Mouse (Mus musculus) liver, embryonic 16.5 days (tissue): ENCODE results near the gene Slc1a7. TPM values are rescaled to one million over a fixed set of nuclear protein-coding genes. Genes with fewer than 3 reads are reported as not detected.

Source experiments
- ATAC-seq: fragments of 200-750 bp; cut with Nextera tagmentation; 2 replicates; pipeline ENCODE4 v1.8.0; 2017; ENCODE audit warnings: low read depth, mild to moderate bottlenecking, moderate number of reproducible peaks, moderate library complexity
- H3K27ac ChIP-seq: fragments of 300-500 bp; sonication (generic); 2 replicates; pipeline ENCODE4 v1.5.1; 2014; ENCODE audit warnings: mild to moderate bottlenecking, low read length
- H3K27me3 ChIP-seq: fragments of 300-500 bp; sonication (generic); 2 replicates; pipeline ENCODE4 v1.6.1; 2014; ENCODE audit warnings: low read depth, low read length, mixed read lengths; ENCODE audit not compliant: control insufficient read depth, insufficient read depth
- H3K36me3 ChIP-seq: fragments of 300-500 bp; sonication (generic); 2 replicates; pipeline ENCODE4 v1.6.1; 2014; ENCODE audit warnings: mild to moderate bottlenecking; ENCODE audit not compliant: control insufficient read depth, insufficient read depth
- H3K4me1 ChIP-seq: fragments of 300-500 bp; sonication (generic); 2 replicates; pipeline ENCODE4 v1.6.1; 2014; ENCODE audit warnings: low read depth, low read length, mixed read lengths; ENCODE audit not compliant: control insufficient read depth
- H3K4me2 ChIP-seq: fragments of 300-500 bp; sonication (generic); 2 replicates; pipeline ENCODE4 v1.6.1; 2014; ENCODE audit warnings: low read depth, low read length, mixed read lengths
- H3K4me3 ChIP-seq: fragments of 300-500 bp; sonication (generic); 2 replicates; pipeline ENCODE4 v1.5.1; 2014; ENCODE audit warnings: low read depth, mild to moderate bottlenecking, low read length
- H3K9ac ChIP-seq: fragments of 300-500 bp; sonication (generic); 2 replicates; pipeline ENCODE4 v1.6.1; 2014; ENCODE audit warnings: low read depth, low read length
- H3K9me3 ChIP-seq: fragments of 300-500 bp; sonication (generic); replicated peaks from 2 replicates; pipeline ENCODE4 v1.6.1; 2016; ENCODE audit warnings: low read length; ENCODE audit not compliant: control insufficient read depth
- whole genome bisulfite sequencing: fragments of 180-500 bp; shearing (Covaris S2); extraction: QIAGEN DNeasy Blood & Tissue Kit; methylation state at CpG from one replicate; pipeline ENCODE4 v1.1.7; 2014; ENCODE audit not compliant: insufficient replicate concordance; 5-methylcytosine and 5-hydroxymethylcytosine counted together
- polyA plus RNA-seq: library from polyadenylated mRNA; unstranded; fragments of >200 nt; fragmentation: Nextera tagmentation; extraction: Ambion mirVana; gene quantifications from 2 replicates; pipeline ENCODE4 v1.2.1, GENCODE M21; 2015

Slc1a7 gene
- polyA plus RNA-seq, 1 experiment from 2014 or later = not detected

DNA sequence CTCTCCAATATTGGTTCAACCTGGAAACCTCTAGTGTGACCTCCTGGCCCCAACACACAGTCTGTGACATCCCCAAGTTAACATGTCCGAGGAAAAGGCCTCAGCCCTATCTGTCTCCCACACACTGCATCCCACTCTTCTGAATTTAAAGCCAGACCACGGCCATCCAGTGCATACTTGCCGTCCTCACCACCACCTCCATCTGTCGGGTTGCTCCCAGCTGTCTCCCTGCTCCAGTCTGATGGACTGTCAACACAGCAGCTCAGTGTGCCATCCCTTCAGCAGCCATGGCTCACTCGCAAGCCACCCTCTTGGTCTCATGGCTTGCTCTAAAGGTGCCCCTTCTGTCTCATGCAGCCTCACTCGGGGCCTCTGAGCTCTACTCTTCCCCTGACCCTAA is 27.6 kb downstream of the Slc1a7 start:
- no peaks in the 10 kb centered on the region for H3K36me3 ChIP-seq
- no peaks in the 10 kb centered on the region for H3K4me1 ChIP-seq
- no peak overlapping the region for H3K9ac ChIP-seq
- H3K9me3 ChIP-seq = no peaks in the 10 kb centered on the region
- no peak overlapping the region for H3K27ac ChIP-seq
- H3K27me3 ChIP-seq = no peaks in the 10 kb centered on the region
- H3K4me2 ChIP-seq = no peak overlapping the region
- H3K4me3 ChIP-seq = no peak overlapping the region
- 49% methylated on average over 6 of the region's 6 CpGs for WGBS
- no peak for ATAC-seq

DNA sequence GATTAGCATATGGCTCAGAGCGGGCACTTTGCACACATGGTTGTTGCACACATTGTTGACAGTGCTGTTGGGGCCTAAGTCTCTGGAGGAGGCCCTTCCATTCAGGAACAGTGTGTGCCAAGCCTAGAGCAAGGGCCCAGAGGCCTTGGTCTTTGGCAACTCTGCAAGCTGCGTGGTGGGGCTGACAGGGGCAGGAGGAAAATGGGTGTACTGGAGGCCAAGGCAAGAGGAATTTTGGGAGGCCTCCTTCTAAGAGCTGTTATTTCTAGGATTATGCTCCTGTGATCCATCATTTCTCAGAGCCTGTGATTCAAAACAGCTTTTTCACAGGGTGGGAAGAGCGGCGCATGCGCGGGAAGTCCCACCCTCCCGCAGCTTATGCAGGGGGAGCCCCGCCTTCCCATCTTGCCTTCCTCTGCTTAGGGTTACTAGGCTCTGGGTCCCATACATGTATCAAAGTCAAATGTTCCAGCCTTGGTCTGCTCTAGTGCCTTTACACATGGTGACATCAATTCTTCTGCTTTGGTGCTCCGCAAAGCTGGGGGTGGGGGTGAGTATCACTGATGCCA is 28.4 kb downstream of the Slc1a7 start:
- WGBS = 82% methylated on average over 9 of the region's 9 CpGs
- no peak for ATAC-seq
- no peak overlapping the region for H3K4me3 ChIP-seq
- no peaks in the 10 kb centered on the region for H3K36me3 ChIP-seq
- H3K27ac ChIP-seq = no peak overlapping the region
- H3K27me3 ChIP-seq = no peaks in the 10 kb centered on the region
- no peaks in the 10 kb centered on the region for H3K4me1 ChIP-seq
- H3K4me2 ChIP-seq = no peak overlapping the region
- no peak overlapping the region for H3K9ac ChIP-seq
- H3K9me3 ChIP-seq = no peaks in the 10 kb centered on the region

DNA sequence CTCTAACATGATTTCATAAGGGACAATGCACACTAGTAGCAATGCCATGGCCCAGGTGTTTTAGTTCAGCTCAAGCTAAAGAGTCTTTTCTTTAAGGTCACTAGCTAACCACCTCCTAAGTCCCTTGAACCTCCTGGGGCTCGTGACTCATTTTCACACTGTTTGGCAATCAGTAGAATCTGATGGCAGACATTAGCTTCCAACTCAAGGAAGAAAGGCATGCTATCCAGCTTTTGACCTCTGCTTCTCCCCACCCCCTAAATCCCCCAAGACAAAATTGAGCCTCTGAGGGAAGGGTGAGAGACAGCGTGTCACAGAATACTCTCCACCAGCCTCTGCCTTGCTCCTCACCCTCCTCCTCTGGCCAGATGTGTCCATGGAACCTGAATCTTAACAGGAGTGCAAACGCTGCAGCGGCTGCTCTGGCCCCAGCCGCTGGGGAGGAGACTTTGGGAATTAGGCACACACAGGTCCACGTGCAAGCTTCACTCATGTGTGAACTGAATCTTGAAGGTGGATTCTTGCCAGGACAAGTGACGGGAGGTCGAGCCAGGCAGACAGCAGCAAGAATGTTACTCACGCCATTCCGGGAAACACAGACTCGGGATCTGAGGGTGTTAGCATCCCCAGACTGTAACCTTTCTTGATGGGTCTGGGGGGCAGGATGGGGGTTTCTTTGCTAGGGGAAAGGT is 30.7 kb downstream of the Slc1a7 start:
- ATAC-seq = no peak
- Histone ChIP-seq H3K9me3 (no peaks in the 10 kb centered on the region), H3K27me3 (no peaks in the 10 kb centered on the region), H3K4me2 (no peak overlapping the region), H3K27ac (no peak overlapping the region), H3K4me3 (no peak overlapping the region), H3K9ac (no peak overlapping the region), H3K4me1 (no peaks in the 10 kb centered on the region), H3K36me3 (no peaks in the 10 kb centered on the region)
- 50% methylated on average over 11 of the region's 11 CpGs for WGBS

DNA sequence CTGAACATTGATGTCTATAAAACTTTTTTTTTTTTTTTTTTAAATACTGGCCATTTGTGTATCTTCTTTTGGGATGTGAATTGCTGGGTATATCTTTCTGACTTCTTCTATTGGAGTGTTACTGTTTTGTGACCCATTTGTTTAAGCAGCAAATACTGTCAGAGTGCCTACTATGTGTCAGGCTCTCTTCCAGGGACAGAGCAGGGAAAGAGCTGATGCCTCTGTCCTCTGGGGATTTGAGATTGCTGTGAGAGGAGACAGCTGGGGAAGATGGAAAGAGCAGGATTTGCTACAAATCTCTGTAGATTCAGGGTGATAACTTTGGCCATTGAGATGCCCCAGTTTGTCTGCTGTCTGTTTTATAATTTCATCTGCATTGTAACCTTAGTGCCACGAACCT is 31.2 kb downstream of the Slc1a7 start:
- Histone ChIP-seq H3K27me3 (no peaks in the 10 kb centered on the region), H3K27ac (no peak overlapping the region), H3K4me2 (no peak overlapping the region), H3K36me3 (no peaks in the 10 kb centered on the region), H3K4me1 (no peaks in the 10 kb centered on the region), H3K4me3 (no peak overlapping the region), H3K9ac (no peak overlapping the region), H3K9me3 (no peaks in the 10 kb centered on the region)
- WGBS = 50% methylated on average over 1 of the region's 1 CpGs
- ATAC-seq = no peak

DNA sequence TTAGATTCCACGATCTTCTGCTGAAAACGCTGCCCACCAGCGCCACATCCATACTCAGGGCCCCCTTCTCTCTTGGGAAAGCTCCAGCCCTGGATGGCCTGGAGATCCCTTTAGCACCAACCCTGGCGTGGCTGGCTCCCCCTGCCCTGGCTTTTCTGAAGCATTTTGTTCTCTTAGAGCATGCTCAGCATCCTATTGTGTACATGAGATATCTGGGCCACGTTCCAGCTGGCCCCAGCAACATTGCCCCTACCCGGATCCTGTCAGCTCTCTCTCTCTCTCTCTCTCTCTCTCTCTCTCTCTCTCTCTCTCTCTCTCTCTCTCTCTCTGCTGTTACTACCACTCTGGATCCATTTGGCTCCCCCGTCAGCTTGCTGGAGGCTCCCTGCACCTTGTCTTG is 37.2 kb downstream of the Slc1a7 start:
- ATAC-seq = no peak
- H3K27me3 ChIP-seq = no peaks in the 10 kb centered on the region
- no peaks in the 10 kb centered on the region for H3K4me1 ChIP-seq
- no peak overlapping the region for H3K9ac ChIP-seq
- WGBS = 37% methylated on average over 7 of the region's 7 CpGs
- no peak overlapping the region for H3K27ac ChIP-seq
- no peaks in the 10 kb centered on the region for H3K36me3 ChIP-seq
- no peaks in the 10 kb centered on the region for H3K9me3 ChIP-seq
- no peak overlapping the region for H3K4me2 ChIP-seq
- H3K4me3 ChIP-seq = no peak overlapping the region

DNA sequence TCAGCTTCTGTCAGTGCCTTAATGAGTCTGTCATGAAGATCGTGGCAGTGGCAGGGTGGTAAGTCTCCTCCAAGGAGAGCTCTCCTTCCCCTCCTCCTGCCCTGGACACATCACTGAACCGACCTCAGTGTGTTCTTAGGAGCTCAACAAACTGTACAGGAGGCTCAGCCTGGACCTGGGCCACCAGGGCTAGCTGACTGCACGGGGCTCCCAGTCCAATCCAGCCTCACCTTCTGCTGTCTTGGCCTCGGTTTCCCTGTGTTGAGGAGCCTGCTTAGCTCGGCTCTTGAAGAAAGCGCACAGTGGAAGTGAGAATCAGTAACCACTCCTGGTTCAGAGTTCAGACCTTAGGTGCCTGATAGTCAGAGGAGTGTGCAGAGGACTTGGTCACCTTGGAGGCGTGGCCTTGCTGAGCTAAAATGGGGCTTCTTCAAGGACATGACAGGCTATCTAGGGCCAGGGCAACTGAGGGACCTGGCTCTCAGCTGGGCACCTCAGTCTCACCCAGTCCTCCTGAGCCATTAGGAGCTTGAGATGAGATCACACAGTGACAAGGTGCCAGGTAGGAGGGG is 39.5 kb downstream of the Slc1a7 start:
- Histone ChIP-seq H3K27me3 (no peaks in the 10 kb centered on the region), H3K4me2 (no peak overlapping the region), H3K4me1 (no peaks in the 10 kb centered on the region), H3K27ac (no peak overlapping the region), H3K36me3 (no peaks in the 10 kb centered on the region), H3K9me3 (no peaks in the 10 kb centered on the region), H3K9ac (no peak overlapping the region), H3K4me3 (no peak overlapping the region)
- 56% methylated on average over 7 of the region's 7 CpGs for WGBS
- no peak for ATAC-seq

DNA sequence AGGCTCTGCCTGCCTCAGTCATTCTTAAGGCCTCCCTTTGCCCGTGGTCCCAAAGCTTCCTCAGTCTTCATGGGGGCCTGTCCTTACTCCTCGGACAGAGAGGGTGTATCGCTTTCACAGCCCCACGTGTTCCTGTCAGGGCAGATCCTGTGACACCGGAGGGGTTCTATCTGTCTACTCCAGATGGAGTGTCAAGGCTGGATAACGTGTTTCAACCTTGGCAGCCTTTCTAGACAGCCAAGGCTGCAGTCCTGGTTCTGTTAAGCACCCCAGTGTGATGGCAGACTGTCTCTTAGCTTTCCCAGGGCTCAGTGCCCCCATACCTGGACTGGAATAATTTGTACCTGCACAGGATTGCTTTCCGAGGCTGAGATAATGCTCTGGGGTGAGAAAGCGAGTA is 40.4 kb downstream of the Slc1a7 start:
- Histone ChIP-seq H3K4me3 (no peak overlapping the region), H3K9ac (no peak overlapping the region), H3K4me2 (no peak overlapping the region), H3K27ac (no peak overlapping the region), H3K27me3 (no peaks in the 10 kb centered on the region), H3K4me1 (no peaks in the 10 kb centered on the region), H3K36me3 (no peaks in the 10 kb centered on the region), H3K9me3 (no peaks in the 10 kb centered on the region)
- WGBS = 41% methylated on average over 8 of the region's 8 CpGs
- ATAC-seq = peak; percentile 24; the same call in 1 of the 2 replicates

DNA sequence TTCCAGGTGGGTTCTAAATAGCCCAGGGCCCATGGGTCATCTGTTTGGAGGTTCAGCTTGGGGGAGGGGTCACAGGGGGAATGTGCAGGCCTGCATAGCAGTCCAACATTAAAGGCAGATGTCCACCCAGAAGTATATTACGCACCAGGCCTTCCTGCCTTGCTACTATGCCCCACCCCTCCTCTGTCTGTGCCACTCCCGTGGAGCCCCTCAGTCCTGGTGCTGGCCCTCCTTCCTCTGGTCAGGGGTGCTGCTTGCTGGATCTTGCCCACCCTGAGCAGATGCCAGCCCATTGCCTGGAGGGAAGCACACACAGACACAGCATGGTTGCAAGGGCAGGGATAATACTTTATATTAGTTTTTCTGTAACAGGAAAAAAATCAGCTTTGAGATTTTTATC is 46.3 kb downstream of the Slc1a7 start:
- no peak overlapping the region for H3K4me3 ChIP-seq
- no peaks in the 10 kb centered on the region for H3K4me1 ChIP-seq
- no peak overlapping the region for H3K4me2 ChIP-seq
- no peak overlapping the region for H3K27ac ChIP-seq
- no peak for ATAC-seq
- no peak overlapping the region for H3K9ac ChIP-seq
- H3K9me3 ChIP-seq = no peaks in the 10 kb centered on the region
- H3K36me3 ChIP-seq = no peaks in the 10 kb centered on the region
- H3K27me3 ChIP-seq = no peaks in the 10 kb centered on the region
- 53% methylated on average over 2 of the region's 2 CpGs for WGBS

DNA sequence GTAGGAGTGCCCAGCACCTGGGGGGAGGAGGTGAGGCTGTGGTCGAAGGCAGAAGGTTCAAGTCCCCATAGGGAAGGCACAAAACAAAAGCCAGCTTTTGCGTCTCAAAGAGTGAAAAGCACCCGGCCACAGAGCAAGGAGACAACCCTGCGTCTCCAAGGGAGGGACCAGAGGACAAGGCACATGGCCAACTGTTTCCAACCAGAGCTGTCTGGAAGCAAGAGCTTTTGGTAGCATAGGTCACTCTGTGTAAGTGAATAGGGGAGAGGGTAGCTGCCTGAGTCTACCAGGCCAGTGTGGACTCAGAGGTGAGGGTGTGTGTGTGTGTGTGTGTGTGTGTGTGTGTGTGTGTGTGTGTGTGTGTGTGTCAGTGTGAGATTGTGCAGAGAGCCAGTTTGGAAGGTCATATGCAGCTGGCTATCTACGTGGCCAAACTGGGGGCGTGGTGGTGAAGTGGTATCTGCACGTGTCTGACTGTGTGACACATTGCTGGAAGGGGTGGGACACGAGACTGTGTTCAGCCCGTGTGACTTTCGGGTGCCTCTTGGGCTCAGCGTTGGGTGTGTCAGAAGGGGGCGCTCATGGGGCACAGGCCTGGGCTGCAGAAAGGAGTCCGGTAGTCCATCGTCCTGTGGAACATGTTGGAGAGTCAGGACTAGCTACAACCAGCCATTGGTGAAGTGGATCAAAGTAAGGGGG is 47.1 kb downstream of the Slc1a7 start:
- no peak overlapping the region for H3K27ac ChIP-seq
- no peak overlapping the region for H3K9ac ChIP-seq
- WGBS = 41% methylated on average over 14 of the region's 14 CpGs
- H3K9me3 ChIP-seq = no peaks in the 10 kb centered on the region
- no peaks in the 10 kb centered on the region for H3K36me3 ChIP-seq
- no peaks in the 10 kb centered on the region for H3K4me1 ChIP-seq
- no peak overlapping the region for H3K4me2 ChIP-seq
- H3K4me3 ChIP-seq = no peak overlapping the region
- no peaks in the 10 kb centered on the region for H3K27me3 ChIP-seq
- ATAC-seq = no peak
